Mouse (Mus musculus) hindbrain, embryonic 16.5 days (tissue): ENCODE data around the gene Eefsec. TPM values are rescaled to one million over a fixed set of nuclear protein-coding genes. Genes with fewer than 3 reads are reported as not detected.
A peak's percentile ranks its signal among the peaks of the same experiment; 100 is the strongest.

Experiments
- ATAC-seq: fragments of 200-750 bp; cut with Nextera tagmentation; 2 replicates; pipeline ENCODE4 v1.8.0; 2017; ENCODE audit warnings: moderate TSS enrichment, moderate library complexity
- H3K27ac ChIP-seq: fragments of 300-500 bp; sonication (generic); 2 replicates; pipeline ENCODE4 v1.5.1; 2014; ENCODE audit warnings: low read depth, mild to moderate bottlenecking, control low read depth, low read length, moderate library complexity
- H3K27me3 ChIP-seq: fragments of 300-500 bp; sonication (generic); replicated peaks from 2 replicates; pipeline ENCODE4 v1.6.1; 2014; ENCODE audit warnings: low read length; ENCODE audit not compliant: control insufficient read depth, insufficient read depth
- H3K36me3 ChIP-seq: fragments of 300-500 bp; sonication (generic); 2 replicates; pipeline ENCODE4 v1.6.1; 2014; ENCODE audit warnings: mild to moderate bottlenecking, low read length, moderate library complexity, mixed read lengths; ENCODE audit not compliant: control insufficient read depth, insufficient read depth
- H3K4me1 ChIP-seq: fragments of 300-500 bp; sonication (generic); 2 replicates; pipeline ENCODE4 v1.6.1; 2014; ENCODE audit warnings: low read depth, low read length; ENCODE audit not compliant: control insufficient read depth, insufficient read depth
- H3K4me2 ChIP-seq: fragments of 300-500 bp; sonication (generic); 2 replicates; pipeline ENCODE4 v1.6.1; 2014; ENCODE audit warnings: mild to moderate bottlenecking, low read length, control low read depth, moderate library complexity
- H3K4me3 ChIP-seq: fragments of 300-500 bp; sonication (generic); 2 replicates; pipeline ENCODE4 v1.5.1; 2014; ENCODE audit warnings: mild to moderate bottlenecking, low read length, control low read depth, moderate library complexity
- H3K9ac ChIP-seq: fragments of 300-500 bp; sonication (generic); 2 replicates; pipeline ENCODE4 v1.6.1; 2014; ENCODE audit warnings: low read depth, mild to moderate bottlenecking, control low read depth, low read length, moderate library complexity
- H3K9me3 ChIP-seq: fragments of 300-500 bp; sonication (generic); 2 replicates; pipeline ENCODE4 v1.6.1; 2014; ENCODE audit warnings: mild to moderate bottlenecking, low read length, moderate library complexity; ENCODE audit not compliant: control insufficient read depth
- WGBS: fragments of 180-500 bp; shearing (Covaris S2); extraction: QIAGEN DNeasy Blood & Tissue Kit; methylation state at CpG from one replicate; pipeline ENCODE4 v1.1.7; 2014; 5-methylcytosine and 5-hydroxymethylcytosine counted together
- polyA plus RNA-seq: library from polyadenylated mRNA; unstranded; fragments of >200 nt; fragmentation: Nextera tagmentation; extraction: Ambion mirVana; gene quantifications from 2 replicates; pipeline ENCODE4 v1.2.1, GENCODE M21; 2015

The Eefsec gene
- polyA plus RNA-seq: 24.4 and 24.9 TPM in 2 replicates

- peak within 1 kb of the TSS; percentile 78 for H3K4me2 ChIP-seq
- peak within 1 kb of the TSS; percentile 89 for H3K9ac ChIP-seq
- no peaks in the 10 kb centered on the region; the same call in 1 of the 2 replicates for H3K27me3 ChIP-seq
- ATAC-seq: peak; percentile 96
- H3K27ac ChIP-seq: peak within 1 kb of the TSS; percentile 66
- peak within 1 kb of the TSS; percentile 74 for H3K4me3 ChIP-seq
- no peaks in the 10 kb centered on the region for H3K9me3 ChIP-seq
- H3K4me1 ChIP-seq: peaks cover 7% of the 10 kb centered on the region
- 1% methylated on average over 58 of the region's 72 CpGs for WGBS
- H3K36me3 ChIP-seq: no peaks in the 10 kb centered on the region
Observed at GRCm38 (mm10) chr6:88446063-88447002, at the start of gene Eefsec. Eefsec (minus strand) TSS chr6:88446539.

GRCm38 (mm10) chr6:88493712-88494111 is 47.4 kb upstream of the Eefsec start:
- WGBS: 82% methylated on average over 6 of the region's 6 CpGs
- no peak overlapping the region for H3K9ac ChIP-seq
- H3K9me3 ChIP-seq: no peaks in the 10 kb centered on the region
- no peak overlapping the region for H3K4me3 ChIP-seq
- H3K4me2 ChIP-seq: no peak overlapping the region
- H3K27ac ChIP-seq: no peak overlapping the region
- no peaks in the 10 kb centered on the region for H3K4me1 ChIP-seq
- ATAC-seq: no peak
- H3K36me3 ChIP-seq: peaks cover 13% of the 10 kb centered on the region; the same call in 1 of the 2 replicates
- no peaks in the 10 kb centered on the region for H3K27me3 ChIP-seq

- H3K4me2 ChIP-seq: no peak overlapping the region
- 68% methylated on average over 12 of the region's 12 CpGs for WGBS
- H3K9ac ChIP-seq: no peak overlapping the region
- H3K27me3 ChIP-seq: no peaks in the 10 kb centered on the region
- H3K4me1 ChIP-seq: peaks cover 4% of the 10 kb centered on the region; the same call in 1 of the 2 replicates
- ATAC-seq: peak; percentile 85
- H3K4me3 ChIP-seq: no peak overlapping the region
- H3K36me3 ChIP-seq: peaks cover 11% of the 10 kb centered on the region
- no peaks in the 10 kb centered on the region for H3K9me3 ChIP-seq
- H3K27ac ChIP-seq: no peak overlapping the region
Observed at GRCm38 (mm10) chr6:88490629-88491354, 44.5 kb upstream of the Eefsec start.

GRCm38 (mm10) chr6:88489834-88490233 is 43.5 kb upstream of the Eefsec start:
- Histone ChIP-seq H3K9me3 (no peaks in the 10 kb centered on the region), H3K9ac (no peak overlapping the region), H3K27ac (no peak overlapping the region), H3K36me3 (peaks cover 15% of the 10 kb centered on the region), H3K27me3 (no peaks in the 10 kb centered on the region), H3K4me1 (peaks cover 4% of the 10 kb centered on the region; the same call in 1 of the 2 replicates), H3K4me2 (no peak overlapping the region), H3K4me3 (no peak overlapping the region)
- no peak for ATAC-seq
- WGBS: 83% methylated on average over 6 of the region's 6 CpGs

GRCm38 (mm10) chr6:88489026-88489425 is 42.7 kb upstream of the Eefsec start:
- WGBS: 94% methylated on average over 7 of the region's 7 CpGs
- H3K36me3 ChIP-seq: peaks cover 15% of the 10 kb centered on the region
- ATAC-seq: no peak

GRCm38 (mm10) chr6:88486893-88487292 is 40.6 kb upstream of the Eefsec start:
- Histone ChIP-seq H3K4me3 (no peak overlapping the region), H3K4me1 (peaks cover 4% of the 10 kb centered on the region; the same call in 1 of the 2 replicates), H3K36me3 (peaks cover 19% of the 10 kb centered on the region), H3K27me3 (no peaks in the 10 kb centered on the region), H3K4me2 (no peak overlapping the region), H3K9me3 (no peaks in the 10 kb centered on the region), H3K27ac (no peak overlapping the region), H3K9ac (no peak overlapping the region)
- ATAC-seq: peak; percentile 87
- 64% methylated on average over 8 of the region's 8 CpGs for WGBS

More at GRCm38 (mm10) chr6:88489026-88489425, 42.7 kb upstream of the Eefsec start:
- H3K9ac ChIP-seq: no peak overlapping the region
- peaks cover 4% of the 10 kb centered on the region; the same call in 1 of the 2 replicates for H3K4me1 ChIP-seq
- no peak overlapping the region for H3K4me3 ChIP-seq
- H3K27me3 ChIP-seq: no peaks in the 10 kb centered on the region
- H3K9me3 ChIP-seq: no peaks in the 10 kb centered on the region
- H3K4me2 ChIP-seq: no peak overlapping the region
- H3K27ac ChIP-seq: no peak overlapping the region

- H3K36me3 ChIP-seq: peaks cover 21% of the 10 kb centered on the region
- no peak overlapping the region for H3K27ac ChIP-seq
- WGBS: 90% methylated on average over 6 of the region's 6 CpGs
Observed at GRCm38 (mm10) chr6:88485378-88485777, 39.0 kb upstream of the Eefsec start.

GRCm38 (mm10) chr6:88483913-88484312 is 37.6 kb upstream of the Eefsec start:
- no peak overlapping the region for H3K27ac ChIP-seq
- no peak overlapping the region for H3K9ac ChIP-seq
- no peaks in the 10 kb centered on the region for H3K27me3 ChIP-seq
- no peaks in the 10 kb centered on the region for H3K9me3 ChIP-seq
- no peak for ATAC-seq
- no peak overlapping the region for H3K4me3 ChIP-seq
- H3K4me2 ChIP-seq: no peak overlapping the region
- peaks cover 25% of the 10 kb centered on the region for H3K36me3 ChIP-seq
- H3K4me1 ChIP-seq: peaks cover 4% of the 10 kb centered on the region; the same call in 1 of the 2 replicates

More at GRCm38 (mm10) chr6:88485378-88485777, 39.0 kb upstream of the Eefsec start:
- H3K9ac ChIP-seq: no peak overlapping the region
- H3K4me3 ChIP-seq: no peak overlapping the region
- H3K9me3 ChIP-seq: no peaks in the 10 kb centered on the region
- no peak for ATAC-seq
- peaks cover 4% of the 10 kb centered on the region; the same call in 1 of the 2 replicates for H3K4me1 ChIP-seq
- no peaks in the 10 kb centered on the region for H3K27me3 ChIP-seq
- no peak overlapping the region for H3K4me2 ChIP-seq

- H3K36me3 ChIP-seq: peaks cover 25% of the 10 kb centered on the region
- H3K9ac ChIP-seq: no peak overlapping the region
- H3K4me2 ChIP-seq: no peak overlapping the region
- no peaks in the 10 kb centered on the region for H3K27me3 ChIP-seq
- H3K4me1 ChIP-seq: peaks cover 4% of the 10 kb centered on the region; the same call in 1 of the 2 replicates
- ATAC-seq: no peak
- H3K4me3 ChIP-seq: no peak overlapping the region
- H3K9me3 ChIP-seq: no peaks in the 10 kb centered on the region
- 45% methylated on average over 7 of the region's 7 CpGs for WGBS
- no peak overlapping the region for H3K27ac ChIP-seq
Observed at GRCm38 (mm10) chr6:88483111-88483510, 36.8 kb upstream of the Eefsec start.
